Mouse (Mus musculus) olfactory bulb, adult 2 months (tissue): ENCODE results near the gene Zfp704.

Experiments
- CTCF ChIP-seq: fragments of 200-500 bp; IDR thresholded peaks from 2 replicates; pipeline ENCODE4 v1.5.1; 2012; ENCODE audit warnings: low read depth, mild to moderate bottlenecking, low read length, moderate library complexity; ENCODE audit not compliant: insufficient read depth
- POLR2A ChIP-seq: fragments of 200-500 bp; IDR thresholded peaks from 2 replicates; pipeline ENCODE4 v1.6.1; 2012; ENCODE audit warnings: mild to moderate bottlenecking, low read depth, low read length, moderate library complexity; ENCODE audit not compliant: insufficient read depth

DNA sequence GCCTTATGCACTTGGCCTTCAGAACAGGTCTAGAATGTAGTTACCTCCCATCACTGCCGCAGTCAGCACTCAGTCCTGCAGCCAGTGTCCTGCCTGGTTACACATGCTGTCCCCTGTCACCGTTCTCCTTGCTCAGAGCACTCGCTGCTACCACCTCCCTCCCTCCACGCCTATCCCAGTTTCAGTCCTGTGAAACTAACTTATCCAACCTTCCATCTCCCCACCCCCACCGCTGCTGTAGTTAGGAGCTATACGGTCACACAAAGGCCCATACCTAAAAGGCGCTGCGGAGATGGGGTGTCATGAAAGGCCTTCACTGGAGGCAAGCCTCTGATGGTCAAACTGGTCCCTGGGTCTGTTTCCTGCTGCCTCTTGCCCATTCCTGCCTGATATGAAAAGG, 35.6 kb downstream of the Zfp704 start:
- TF ChIP-seq POLR2A = no peak
- no peak for TF ChIP-seq CTCF
